Mouse (Mus musculus): ENCODE measurements at regions not wholly inside any gene's neighbourhood (a gene's known extent, or its start where the extent isn't known, plus 50 kb on each side); places are given as distances from the start of the nearest gene placed in this dataset.

GRCm38 (mm10) chr1:137549659-137550058 is 589.4 kb upstream of the Nr5a2 start:
- DNase-seq (no peak), ATAC-seq (ENCODE audit: low read depth) (no peak)
- Histone ChIP-seq H3K4me1 (replicated peaks) (no peaks in the 10 kb centered on the region), H3K9ac (no peak overlapping the region), H3K4me3 (replicated peaks) (no peak overlapping the region), H3K9me3 (replicated peaks) (no peaks in the 10 kb centered on the region), H3K27me3 (no peaks in the 10 kb centered on the region), H3K27ac (no peak overlapping the region), H3K36me3 (no peaks in the 10 kb centered on the region), H3K4me2 (no peak overlapping the region)
- WGBS (ENCODE audit: insufficient replicate concordance): 40% methylated on average over 1 of the region's 1 CpGs

- ATAC-seq (ENCODE audit: low read depth) (no peak), DNase-seq (no peak)
- H3K4me1 ChIP-seq (replicated peaks): no peaks in the 10 kb centered on the region
- no peak overlapping the region for H3K9ac ChIP-seq
- H3K4me3 ChIP-seq (replicated peaks): no peak overlapping the region
- H3K9me3 ChIP-seq (replicated peaks): no peaks in the 10 kb centered on the region
- H3K27me3 ChIP-seq: no peaks in the 10 kb centered on the region
- H3K27ac ChIP-seq: no peak overlapping the region
- no peaks in the 10 kb centered on the region for H3K36me3 ChIP-seq
- H3K4me2 ChIP-seq: no peak overlapping the region
Measured at GRCm38 (mm10) chr1:137545666-137546065, 585.4 kb upstream of the Nr5a2 start.

- WGBS (ENCODE audit: insufficient replicate concordance): 68% methylated on average over 3 of the region's 3 CpGs
- Histone ChIP-seq H3K4me1 (replicated peaks) (no peaks in the 10 kb centered on the region), H3K27me3 (no peaks in the 10 kb centered on the region), H3K27ac (no peak overlapping the region), H3K36me3 (no peaks in the 10 kb centered on the region), H3K4me2 (no peak overlapping the region), H3K9ac (no peak overlapping the region), H3K4me3 (replicated peaks) (no peak overlapping the region), H3K9me3 (replicated peaks) (no peaks in the 10 kb centered on the region)
- DNase-seq (no peak), ATAC-seq (ENCODE audit: low read depth) (no peak)
Measured at GRCm38 (mm10) chr1:137543828-137544227, 583.6 kb upstream of the Nr5a2 start.

GRCm38 (mm10) chr1:137541453-137541852 is 581.2 kb upstream of the Nr5a2 start:
- H3K4me3 ChIP-seq (replicated peaks): no peak overlapping the region
- no peaks in the 10 kb centered on the region for H3K36me3 ChIP-seq
- no peak overlapping the region for H3K4me2 ChIP-seq
- DNase-seq (no peak), ATAC-seq (ENCODE audit: low read depth) (no peak)
- WGBS (ENCODE audit: insufficient replicate concordance): 69% methylated on average over 9 of the region's 9 CpGs
- H3K9me3 ChIP-seq (replicated peaks): no peaks in the 10 kb centered on the region
- H3K4me1 ChIP-seq (replicated peaks): no peaks in the 10 kb centered on the region
- no peak overlapping the region for H3K27ac ChIP-seq
- no peaks in the 10 kb centered on the region for H3K27me3 ChIP-seq
- no peak overlapping the region for H3K9ac ChIP-seq

- H3K9ac ChIP-seq: no peak overlapping the region
- no peaks in the 10 kb centered on the region for H3K36me3 ChIP-seq
- ATAC-seq (ENCODE audit: low read depth) (no peak), DNase-seq (no peak)
- H3K4me3 ChIP-seq (replicated peaks): no peak overlapping the region
- no peaks in the 10 kb centered on the region for H3K4me1 ChIP-seq (replicated peaks)
- no peak overlapping the region for H3K27ac ChIP-seq
- no peak overlapping the region for H3K4me2 ChIP-seq
- no peaks in the 10 kb centered on the region for H3K27me3 ChIP-seq
- WGBS (ENCODE audit: insufficient replicate concordance): 62% methylated on average over 12 of the region's 12 CpGs
- no peaks in the 10 kb centered on the region for H3K9me3 ChIP-seq (replicated peaks)
Measured at GRCm38 (mm10) chr1:137539424-137540116, 579.3 kb upstream of the Nr5a2 start.

GRCm38 (mm10) chr1:137514750-137515149 is 554.5 kb upstream of the Nr5a2 start:
- no peak overlapping the region for H3K4me2 ChIP-seq
- no peaks in the 10 kb centered on the region for H3K27me3 ChIP-seq
- H3K27ac ChIP-seq: no peak overlapping the region
- H3K36me3 ChIP-seq: no peaks in the 10 kb centered on the region
- H3K9me3 ChIP-seq (replicated peaks): no peaks in the 10 kb centered on the region
- DNase-seq: no peak
- H3K4me3 ChIP-seq (replicated peaks): no peak overlapping the region
- 77% methylated on average over 2 of the region's 2 CpGs for WGBS (ENCODE audit: insufficient replicate concordance)
- ATAC-seq (ENCODE audit: low read depth): no peak
- no peaks in the 10 kb centered on the region for H3K4me1 ChIP-seq (replicated peaks)
- no peak overlapping the region for H3K9ac ChIP-seq

- Histone ChIP-seq H3K9me3 (replicated peaks) (no peaks in the 10 kb centered on the region), H3K9ac (no peak overlapping the region), H3K4me1 (replicated peaks) (no peaks in the 10 kb centered on the region), H3K36me3 (no peaks in the 10 kb centered on the region), H3K4me2 (no peak overlapping the region), H3K27ac (no peak overlapping the region), H3K27me3 (no peaks in the 10 kb centered on the region), H3K4me3 (replicated peaks) (no peak overlapping the region)
- ATAC-seq (ENCODE audit: low read depth) (no peak), DNase-seq (no peak)
- 53% methylated on average over 8 of the region's 8 CpGs for WGBS (ENCODE audit: insufficient replicate concordance)
Measured at GRCm38 (mm10) chr1:137503704-137504422, 543.6 kb upstream of the Nr5a2 start.

GRCm38 (mm10) chr1:137488226-137488625 is 528.0 kb upstream of the Nr5a2 start:
- WGBS (ENCODE audit: insufficient replicate concordance): 76% methylated on average over 5 of the region's 5 CpGs
- ATAC-seq (ENCODE audit: low read depth) (no peak), DNase-seq (no peak)
- Histone ChIP-seq H3K9me3 (replicated peaks) (no peaks in the 10 kb centered on the region), H3K9ac (no peak overlapping the region), H3K27ac (no peak overlapping the region), H3K27me3 (no peaks in the 10 kb centered on the region), H3K4me2 (no peak overlapping the region), H3K4me1 (replicated peaks) (no peaks in the 10 kb centered on the region), H3K36me3 (no peaks in the 10 kb centered on the region), H3K4me3 (replicated peaks) (no peak overlapping the region)

GRCm38 (mm10) chr1:137478459-137478858 is 518.2 kb upstream of the Nr5a2 start:
- Histone ChIP-seq H3K9ac (no peak overlapping the region), H3K36me3 (no peaks in the 10 kb centered on the region), H3K4me1 (replicated peaks) (no peaks in the 10 kb centered on the region), H3K27ac (no peak overlapping the region), H3K27me3 (no peaks in the 10 kb centered on the region), H3K4me3 (replicated peaks) (no peak overlapping the region), H3K9me3 (replicated peaks) (no peaks in the 10 kb centered on the region), H3K4me2 (no peak overlapping the region)
- WGBS (ENCODE audit: insufficient replicate concordance): 21% methylated on average over 1 of the region's 1 CpGs
- ATAC-seq (ENCODE audit: low read depth) (no peak), DNase-seq (no peak)

GRCm38 (mm10) chr1:137477239-137477638 is 517.0 kb upstream of the Nr5a2 start:
- Histone ChIP-seq H3K9ac (no peak overlapping the region), H3K36me3 (no peaks in the 10 kb centered on the region), H3K4me3 (replicated peaks) (no peak overlapping the region), H3K4me1 (replicated peaks) (no peaks in the 10 kb centered on the region), H3K27me3 (no peaks in the 10 kb centered on the region), H3K9me3 (replicated peaks) (no peaks in the 10 kb centered on the region), H3K27ac (no peak overlapping the region), H3K4me2 (no peak overlapping the region)
- ATAC-seq (ENCODE audit: low read depth) (no peak), DNase-seq (no peak)
- 39% methylated on average over 3 of the region's 3 CpGs for WGBS (ENCODE audit: insufficient replicate concordance)

GRCm38 (mm10) chr1:137474858-137475257 is 514.6 kb upstream of the Nr5a2 start:
- no peak for ATAC-seq (ENCODE audit: low read depth)
- DNase-seq: no peak
- Histone ChIP-seq H3K4me3 (replicated peaks) (no peak overlapping the region), H3K4me1 (replicated peaks) (no peaks in the 10 kb centered on the region), H3K36me3 (no peaks in the 10 kb centered on the region), H3K9me3 (replicated peaks) (no peaks in the 10 kb centered on the region), H3K27ac (no peak overlapping the region), H3K27me3 (no peaks in the 10 kb centered on the region), H3K9ac (no peak overlapping the region), H3K4me2 (no peak overlapping the region)
- 64% methylated on average over 4 of the region's 4 CpGs for WGBS (ENCODE audit: insufficient replicate concordance)
